Mouse (Mus musculus) MEL (cell line): ENCODE data around the gene Cldn34b2. TPM values are rescaled to one million over a fixed set of nuclear protein-coding genes. Genes with fewer than 3 reads are reported as not detected.

ENCODE experiments used
- DNase-seq: peaks from one replicate; pipeline ENCODE4 v3.0.0; 2011; ENCODE audit warnings: low read depth, low spot score
- H3K27ac ChIP-seq: 2 replicates; pipeline ENCODE4 v1.5.1; 2012; ENCODE audit warnings: low read depth, mild to moderate bottlenecking, control low read depth, low read length, moderate library complexity; ENCODE audit not compliant: control insufficient read depth
- H3K27me3 ChIP-seq, 2 experiments: fragments of 150-350 bp in 1 of 2; sonication (generic) in 1 of 2; 2 replicates each; pipeline ENCODE4 v1.6.1; 2012; ENCODE audit warnings: low read length in 2 of 2, mild to moderate bottlenecking in 2 of 2, improper control_type of control experiment in 1 of 2, moderate library complexity in 1 of 2; ENCODE audit not compliant: insufficient read depth in 2 of 2, control insufficient read depth in 1 of 2
- H3K36me3 ChIP-seq, 2 experiments: 2 replicates each; pipeline ENCODE4 v1.6.1; 2012 to 2014; ENCODE audit warnings: low read length in 2 of 2, improper control_type of control experiment in 1 of 2, inconsistent platforms in 1 of 2, mild to moderate bottlenecking in 1 of 2; ENCODE audit not compliant: insufficient read depth in 2 of 2, control insufficient read depth in 1 of 2
- H3K4me1 ChIP-seq, 2 experiments: fragments of 150-350 bp in 1 of 2; sonication (generic) in 1 of 2; 2 replicates each; pipeline ENCODE4 v1.6.1; 2012; ENCODE audit warnings: low read length in 2 of 2, improper control_type of control experiment in 1 of 2, mild to moderate bottlenecking in 1 of 2; ENCODE audit not compliant: insufficient read depth in 2 of 2, control insufficient read depth in 1 of 2
- H3K4me3 ChIP-seq, 2 experiments: fragments of 150-350 bp in 1 of 2; sonication (generic) in 1 of 2; 2 replicates each; pipeline ENCODE4 v1.5.1; 2012; ENCODE audit warnings: low read depth in 2 of 2, low read length in 2 of 2, mild to moderate bottlenecking in 2 of 2, moderate library complexity in 2 of 2, control low read depth in 1 of 2, improper control_type of control experiment in 1 of 2; ENCODE audit not compliant: control insufficient read depth in 1 of 2, insufficient read depth in 1 of 2
- H3K79me2 ChIP-seq: 2 replicates; pipeline ENCODE4 v1.6.1; 2012; ENCODE audit warnings: mild to moderate bottlenecking, low read length, moderate library complexity; ENCODE audit not compliant: control insufficient read depth, poor library complexity, insufficient read depth
- H3K9ac ChIP-seq: 2 replicates; pipeline ENCODE4 v1.6.1; 2012; ENCODE audit warnings: low read depth, mild to moderate bottlenecking, control low read depth, low read length, moderate library complexity; ENCODE audit not compliant: control insufficient read depth, poor library complexity, severe bottlenecking
- H3K9me3 ChIP-seq: fragments of 150-350 bp; sonication (generic); replicated peaks from 2 replicates; pipeline ENCODE4 v1.6.1; 2012; ENCODE audit warnings: mild to moderate bottlenecking, low read length, improper control_type of control experiment, moderate library complexity; ENCODE audit not compliant: insufficient read depth
- BHLHE40 ChIP-seq: IDR thresholded peaks from 2 replicates; pipeline ENCODE4 v1.6.1; 2012; ENCODE audit warnings: low read depth, mild to moderate bottlenecking, inconsistent platforms, low read length, improper control_type of control experiment, borderline replicate concordance
- CHD1 ChIP-seq: IDR thresholded peaks from 2 replicates; pipeline ENCODE4 v1.6.1; 2012; ENCODE audit warnings: low read depth, mild to moderate bottlenecking, inconsistent platforms, low read length, improper control_type of control experiment
- CTCF ChIP-seq, 3 experiments: IDR thresholded peaks in 2 of 3; conservative IDR thresholded peaks in 1 of 3; 2 replicates each; pipeline ENCODE4 v1.5.1; 2011 to 2012; ENCODE audit warnings: low read length in 3 of 3, low read depth in 2 of 3, mild to moderate bottlenecking in 2 of 3, improper control_type of control experiment in 1 of 3, inconsistent platforms in 1 of 3, mixed read lengths in 1 of 3, moderate library complexity in 1 of 3; ENCODE audit not compliant: control insufficient read depth in 1 of 3, insufficient read depth in 1 of 3, poor library complexity in 1 of 3, severe bottlenecking in 1 of 3
- E2F4 ChIP-seq: IDR thresholded peaks from 2 replicates; pipeline ENCODE4 v1.6.1; 2011; ENCODE audit warnings: low read depth, low read length, improper control_type of control experiment, borderline replicate concordance
- ELF1 ChIP-seq: IDR thresholded peaks from 2 replicates; pipeline ENCODE4 v1.6.1; 2014; ENCODE audit warnings: low read depth, mild to moderate bottlenecking, inconsistent platforms, low read length, improper control_type of control experiment, moderate library complexity
- ETS1 ChIP-seq: IDR thresholded peaks from 2 replicates; pipeline ENCODE4 v1.6.1; 2012; ENCODE audit warnings: low read depth, mild to moderate bottlenecking, inconsistent platforms, low read length, improper control_type of control experiment, moderate library complexity
- GATA1 ChIP-seq: IDR thresholded peaks from 2 replicates; pipeline ENCODE4 v1.6.1; 2011; ENCODE audit warnings: low read depth, low read length, improper control_type of control experiment
- HCFC1 ChIP-seq: IDR thresholded peaks from 2 replicates; pipeline ENCODE4 v1.6.1; 2012; ENCODE audit warnings: low read depth, mild to moderate bottlenecking, inconsistent platforms, low read length, improper control_type of control experiment, moderate library complexity
- JUND ChIP-seq: IDR thresholded peaks from 2 replicates; pipeline ENCODE4 v1.6.1; 2011; ENCODE audit warnings: low read depth, mild to moderate bottlenecking, improper control_type of control experiment, low read length
- KAT2A ChIP-seq: conservative IDR thresholded peaks from 2 replicates; pipeline ENCODE4 v1.6.1; 2012; ENCODE audit warnings: low read depth, low read length, improper control_type of control experiment, inconsistent platforms
- MAX ChIP-seq: IDR thresholded peaks from 2 replicates; pipeline ENCODE4 v1.6.1; 2011; ENCODE audit warnings: low read length, improper control_type of control experiment
- MAZ ChIP-seq: IDR thresholded peaks from 2 replicates; pipeline ENCODE4 v1.6.1; 2012; ENCODE audit warnings: low read depth, mild to moderate bottlenecking, inconsistent platforms, low read length, improper control_type of control experiment
- MEF2A ChIP-seq: IDR thresholded peaks from 2 replicates; pipeline ENCODE4 v1.6.1; 2014; ENCODE audit warnings: low read depth, mild to moderate bottlenecking, inconsistent platforms, low read length, improper control_type of control experiment; ENCODE audit not compliant: poor library complexity, insufficient replicate concordance, severe bottlenecking; ENCODE audit errors: extremely low read depth
- MYB ChIP-seq: IDR thresholded peaks from 2 replicates; pipeline ENCODE4 v1.6.1; 2011; ENCODE audit warnings: mild to moderate bottlenecking, low read depth, low read length, improper control_type of control experiment
- MYC ChIP-seq: IDR thresholded peaks from 2 replicates; pipeline ENCODE4 v1.6.1; 2011; ENCODE audit warnings: low read depth, mild to moderate bottlenecking, low read length, improper control_type of control experiment, moderate library complexity
- NELFE ChIP-seq: IDR thresholded peaks from 2 replicates; pipeline ENCODE4 v1.6.1; 2011; ENCODE audit warnings: low read depth, low read length, improper control_type of control experiment
- NRF1 ChIP-seq: IDR thresholded peaks from 2 replicates; pipeline ENCODE4 v1.6.1; 2014; ENCODE audit warnings: low read depth, mild to moderate bottlenecking, inconsistent platforms, low read length, improper control_type of control experiment, moderate library complexity; ENCODE audit not compliant: poor library complexity, insufficient read depth, severe bottlenecking
- POLR2AphosphoS5 ChIP-seq: IDR thresholded peaks from 2 replicates; pipeline ENCODE4 v1.6.1; 2012; ENCODE audit warnings: low read depth, borderline replicate concordance, mild to moderate bottlenecking, inconsistent platforms, low read length, moderate library complexity, mixed read lengths
- RAD21 ChIP-seq: IDR thresholded peaks from 2 replicates; pipeline ENCODE4 v1.6.1; 2011; ENCODE audit warnings: mild to moderate bottlenecking, low read depth, low read length, improper control_type of control experiment
- RCOR1 ChIP-seq: IDR thresholded peaks from 2 replicates; pipeline ENCODE4 v1.6.1; 2012; ENCODE audit warnings: low read depth, mild to moderate bottlenecking, inconsistent platforms, low read length, improper control_type of control experiment
- SIN3A ChIP-seq: IDR thresholded peaks from 2 replicates; pipeline ENCODE4 v1.6.1; 2012; ENCODE audit warnings: low read length, improper control_type of control experiment, inconsistent platforms
- SMC3 ChIP-seq: IDR thresholded peaks from 2 replicates; pipeline ENCODE4 v1.6.1; 2011; ENCODE audit warnings: low read depth, low read length, improper control_type of control experiment
- TAL1 ChIP-seq: IDR thresholded peaks from 2 replicates; pipeline ENCODE4 v1.6.1; 2012; ENCODE audit warnings: mild to moderate bottlenecking, inconsistent platforms, low read length, moderate library complexity, mixed read lengths
- TBP ChIP-seq: IDR thresholded peaks from 2 replicates; pipeline ENCODE4 v1.8.0; 2011; ENCODE audit warnings: low read depth, low read length, improper control_type of control experiment
- TCF12 ChIP-seq: IDR thresholded peaks from 2 replicates; pipeline ENCODE4 v1.6.1; 2014; ENCODE audit warnings: low read depth, mild to moderate bottlenecking, inconsistent platforms, low read length, improper control_type of control experiment, moderate library complexity
- USF1 ChIP-seq: IDR thresholded peaks from 2 replicates; pipeline ENCODE4 v1.6.1; 2014; ENCODE audit warnings: low read depth, mild to moderate bottlenecking, inconsistent platforms, low read length, improper control_type of control experiment, moderate library complexity
- USF2 ChIP-seq, 2 experiments: IDR thresholded peaks; 2 replicates each; pipeline ENCODE4 v1.6.1; 2011 to 2012; ENCODE audit warnings: improper control_type of control experiment in 2 of 2, low read length in 2 of 2, borderline replicate concordance in 1 of 2, inconsistent platforms in 1 of 2, low read depth in 1 of 2, mild to moderate bottlenecking in 1 of 2; ENCODE audit not compliant: insufficient read depth in 1 of 2
- ZC3H11A ChIP-seq: IDR thresholded peaks from 2 replicates; pipeline ENCODE4 v1.6.1; 2012; ENCODE audit warnings: low read depth, mild to moderate bottlenecking, inconsistent platforms, low read length, improper control_type of control experiment
- ZKSCAN1 ChIP-seq: IDR thresholded peaks from 2 replicates; pipeline ENCODE4 v1.6.1; 2012; ENCODE audit warnings: low read depth, mild to moderate bottlenecking, inconsistent platforms, low read length, improper control_type of control experiment, moderate library complexity
- ZNF384 ChIP-seq: IDR thresholded peaks from 2 replicates; pipeline ENCODE4 v1.6.1; 2012; ENCODE audit warnings: low read depth, mild to moderate bottlenecking, inconsistent platforms, low read length, improper control_type of control experiment
- polyA plus RNA-seq, 2 experiments: library from polyadenylated mRNA; stranded (reverse) in 1 of 2; unstranded in 1 of 2; fragments of >175 nt in 1 of 2; fragments of >200 nt in 1 of 2; gene quantifications; 2 replicates each; pipeline versions ENCODE4 v1.2.1 to v1.2.4; 2012; ENCODE audit warnings: low replicate concordance in 2 of 2, low read depth in 1 of 2; ENCODE audit not compliant: insufficient read length in 2 of 2, insufficient read depth in 1 of 2, missing spikeins in 1 of 2
- total RNA-seq: library from RNA; depleted of rRNA; stranded (reverse); fragments of 300-350 nt; gene quantifications from 2 replicates; pipeline ENCODE4 v1.2.3, GENCODE M21; 2012

The Cldn34b2 gene
- total and polyA plus RNA-seq, 3 experiments = not detected

DNA sequence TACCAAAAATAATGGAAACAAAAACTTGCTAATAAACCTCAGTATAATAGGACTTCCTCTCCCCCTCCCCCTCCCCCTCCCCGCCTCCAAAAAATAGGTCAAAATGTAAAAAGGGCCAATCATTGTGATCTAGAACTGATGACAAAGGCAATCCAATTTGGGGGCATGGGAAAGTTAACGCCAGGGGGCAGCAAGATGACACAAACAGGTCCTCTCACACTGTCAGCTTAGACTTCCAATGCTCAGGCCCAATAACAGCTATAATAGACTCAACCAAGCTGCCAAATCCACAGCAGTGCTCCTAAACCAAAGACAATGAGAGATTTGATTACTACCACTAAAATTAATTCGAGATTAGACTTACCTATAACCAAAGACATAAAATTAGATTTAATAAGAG is 16.5 kb upstream of the Cldn34b2 start:
- TF ChIP-seq MAX = no peak
- no peak for TF ChIP-seq BHLHE40
- peak; percentile 77 for TF ChIP-seq RAD21
- TF ChIP-seq ZNF384 = no peak
- TF ChIP-seq SIN3A = no peak
- no peak for TF ChIP-seq TCF12
- TF ChIP-seq ZKSCAN1 = no peak
- TF ChIP-seq E2F4 = no peak
- TF ChIP-seq CTCF (IDR thresholded peaks at IDR 0.05 in 2 of 3, conservative IDR thresholded peaks at IDR 0.05 in 1 of 3; ENCODE audit: control insufficient read depth in 1 of 3, insufficient read depth in 1 of 3, low read depth in 2 of 3, low read length in 3 of 3, poor library complexity in 1 of 3, severe bottlenecking in 1 of 3) = peak; percentile 23 to 78 (median 58); a peak in 4 of 6 replicates
- TF ChIP-seq HCFC1 = no peak
- no peak for TF ChIP-seq MEF2A
- no peak for TF ChIP-seq USF1
- no peak for TF ChIP-seq RCOR1
- TF ChIP-seq GATA1 = no peak
- peak; percentile 73 for TF ChIP-seq ZC3H11A
- no peak for TF ChIP-seq TAL1
- no peak for TF ChIP-seq ELF1
- peak; percentile 91 for TF ChIP-seq SMC3
- H3K27me3 ChIP-seq = no peaks in the 10 kb centered on the region
- DNase-seq = peak; percentile 62

DNA sequence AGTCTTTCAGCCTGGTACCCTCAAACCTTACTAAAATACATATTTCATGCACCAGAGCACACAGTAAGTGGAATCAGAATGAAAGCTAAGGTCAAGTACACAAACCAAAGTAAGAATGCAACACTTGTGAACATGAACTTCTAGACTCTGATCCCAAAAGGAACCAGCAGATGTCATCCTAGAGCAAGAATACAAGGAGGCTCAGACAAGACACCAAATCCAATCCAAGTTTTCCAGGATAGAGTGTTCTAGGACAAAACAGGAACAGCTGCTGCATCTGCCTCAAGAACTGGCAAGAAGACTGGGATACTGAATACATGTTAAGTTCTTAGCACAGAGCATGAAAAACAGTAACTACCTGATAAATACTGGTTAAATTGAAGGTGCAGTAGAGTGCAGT is 30.2 kb downstream of the Cldn34b2 start:
- no peaks in the 10 kb centered on the region for H3K4me1 ChIP-seq
- H3K9ac ChIP-seq = no peak overlapping the region
- no peaks in the 10 kb centered on the region for H3K36me3 ChIP-seq
- no peaks in the 10 kb centered on the region for H3K27me3 ChIP-seq
- TF ChIP-seq ZC3H11A (0 out of 2 replicates have a peak, but pooled peaks have one; percentile 21), KAT2A (no peak), USF2 (IDR thresholded peaks at IDR 0.05; ENCODE audit: borderline replicate concordance in 1 of 2, insufficient read depth in 1 of 2, low read depth in 1 of 2, low read length in 2 of 2) (no peak), CTCF (IDR thresholded peaks at IDR 0.05 in 2 of 3, conservative IDR thresholded peaks at IDR 0.05 in 1 of 3; ENCODE audit: control insufficient read depth in 1 of 3, insufficient read depth in 1 of 3, low read depth in 2 of 3, low read length in 3 of 3, poor library complexity in 1 of 3, severe bottlenecking in 1 of 3) (peak in 2 of 3 experiments; percentile 15 to 44; a peak in 2 of 6 replicates), USF1 (no peak), POLR2AphosphoS5 (no peak), MYC (no peak), MAX (no peak), MYB (no peak), JUND (no peak), RAD21 (peak; percentile 36), NELFE (no peak), NRF1 (no peak), ZKSCAN1 (no peak), CHD1 (no peak), SMC3 (peak; percentile 61), MAZ (no peak), SIN3A (no peak), ETS1 (no peak), TBP (no peak)
- TF ChIP-seq, all 39 proteins: peak for 4
- Histone ChIP-seq H3K27ac (no peak overlapping the region), H3K4me3 (no peak overlapping the region), H3K79me2 (no peaks in the 10 kb centered on the region), H3K9me3 (no peaks in the 10 kb centered on the region)
- DNase-seq = peak; percentile 6

More for the DNA sequence above, 16.5 kb upstream of the Cldn34b2 start:
- Histone ChIP-seq H3K27ac (no peak overlapping the region), H3K79me2 (no peaks in the 10 kb centered on the region), H3K9me3 (no peaks in the 10 kb centered on the region), H3K4me3 (no peak overlapping the region), H3K4me1 (no peaks in the 10 kb centered on the region), H3K36me3 (no peaks in the 10 kb centered on the region), H3K9ac (no peak overlapping the region)
